Mouse (Mus musculus): ENCODE measurements around the gene 4930564D02Rik. TPM values are rescaled to one million over a fixed set of nuclear protein-coding genes. Genes with fewer than 3 reads are reported as not detected.

4930564D02Rik gene
- polyA plus RNA-seq, 1 experiment = not detected

GRCm38 (mm10) chr3:105019826-105020692 is 46.6 kb upstream of the 4930564D02Rik start:
- H3ac ChIP-seq (ENCODE audit: control insufficient read depth, insufficient read length) = no peak overlapping the region
- TF ChIP-seq TCF3 (IDR thresholded peaks at IDR 0.05; ENCODE audit: insufficient read length, low read depth) (no peak), E2F4 (IDR thresholded peaks at IDR 0.05; ENCODE audit: insufficient read depth) (no peak), SRF (IDR thresholded peaks at IDR 0.05; ENCODE audit: control insufficient read depth, insufficient read length, low read depth) (no peak), CEBPB (IDR thresholded peaks at IDR 0.05; ENCODE audit: insufficient read depth, poor library complexity, severe bottlenecking) (no peak), TCF12 (IDR thresholded peaks at IDR 0.05; ENCODE audit: insufficient read depth, poor library complexity, severe bottlenecking) (no peak), MAX (IDR thresholded peaks at IDR 0.05; ENCODE audit: low read depth) (no peak), REST (IDR thresholded peaks at IDR 0.05; ENCODE audit: insufficient read depth, insufficient read length) (no peak), POLR2AphosphoS2 (IDR thresholded peaks at IDR 0.05; ENCODE audit: insufficient read length, low read depth) (no peak), MYOG (IDR thresholded peaks at IDR 0.05; ENCODE audit: control insufficient read depth in 1 of 3, insufficient read depth in 1 of 3, insufficient read length in 2 of 3, low read depth in 2 of 3) (no peak), MYOD1 (IDR thresholded peaks at IDR 0.05; ENCODE audit: control insufficient read depth in 1 of 3, insufficient read length in 2 of 3, low read depth in 2 of 3) (no peak), USF1 (IDR thresholded peaks at IDR 0.05; ENCODE audit: low read depth) (no peak), POLR2A (IDR thresholded peaks at IDR 0.05; ENCODE audit: insufficient read length, low read depth) (no peak)
- no peak overlapping the region for H3K4me2 ChIP-seq (ENCODE audit: low read depth)

DNA sequence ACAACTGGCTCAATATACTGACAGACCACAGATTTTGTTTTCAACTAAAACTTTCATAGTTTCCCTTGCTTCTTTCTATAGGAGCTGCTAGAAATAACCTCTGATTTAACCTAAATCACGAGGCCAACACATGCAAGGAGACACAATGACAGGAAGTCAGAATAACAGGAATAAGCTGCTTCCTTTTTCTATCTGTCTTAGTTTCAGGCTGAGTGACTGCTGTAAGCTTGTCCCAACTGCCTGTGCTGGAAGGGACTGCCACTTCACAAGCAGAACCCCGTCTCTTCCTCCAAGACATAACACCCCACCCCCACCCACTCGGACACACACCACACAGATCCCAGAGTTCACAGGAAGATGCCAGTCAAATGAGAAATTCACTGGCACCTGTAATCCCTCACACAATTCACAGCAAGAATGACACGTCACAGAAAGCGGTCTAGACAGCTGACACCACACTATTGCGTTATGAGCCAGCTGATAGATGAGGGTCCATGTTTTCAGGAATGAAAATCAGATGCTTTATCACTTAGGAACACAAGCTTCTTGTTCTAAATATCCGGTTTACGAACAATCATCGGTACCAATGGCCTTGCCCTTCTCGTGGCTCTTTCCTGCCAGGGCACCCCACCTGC is 43.2 kb upstream of the 4930564D02Rik start:
- H3K27me3 ChIP-seq (ENCODE audit: control insufficient read depth, insufficient read depth, insufficient read length) = no peaks in the 10 kb centered on the region
- H3K4me3 ChIP-seq = no peak overlapping the region
- TF ChIP-seq CEBPB (IDR thresholded peaks at IDR 0.05; ENCODE audit: insufficient read depth, poor library complexity, severe bottlenecking) = no peak
- H3ac ChIP-seq (ENCODE audit: control insufficient read depth, insufficient read length) = no peak overlapping the region
- peaks cover 27% of the 10 kb centered on the region for H3K79me2 ChIP-seq (ENCODE audit: control insufficient read depth, insufficient read depth)
- H3K36me3 ChIP-seq (ENCODE audit: control insufficient read depth, insufficient read depth) = peaks cover 12% of the 10 kb centered on the region
- H3K4me2 ChIP-seq (ENCODE audit: low read depth) = no peak overlapping the region

More at GRCm38 (mm10) chr3:105019826-105020692, 46.6 kb upstream of the 4930564D02Rik start:
- Histone ChIP-seq H3K4me3 (no peak overlapping the region), H3K36me3 (ENCODE audit: control insufficient read depth, insufficient read depth) (no peaks in the 10 kb centered on the region), H3K27me3 (ENCODE audit: control insufficient read depth, insufficient read depth, insufficient read length) (no peaks in the 10 kb centered on the region), H3K79me2 (ENCODE audit: control insufficient read depth, insufficient read depth) (peaks cover 7% of the 10 kb centered on the region)

GRCm38 (mm10) chr3:105036281-105036847 is 30.3 kb upstream of the 4930564D02Rik start:
- Histone ChIP-seq H3K79me2 (ENCODE audit: control insufficient read depth, insufficient read depth) (peaks cover 36% of the 10 kb centered on the region), H3K4me2 (ENCODE audit: low read depth) (no peak overlapping the region), H3K36me3 (ENCODE audit: control insufficient read depth, insufficient read depth) (peaks cover 28% of the 10 kb centered on the region), H3K4me3 (no peak overlapping the region), H3K27me3 (ENCODE audit: control insufficient read depth, insufficient read depth, insufficient read length) (no peaks in the 10 kb centered on the region), H3ac (ENCODE audit: control insufficient read depth, insufficient read length) (no peak overlapping the region)
- no peak for TF ChIP-seq MAX (IDR thresholded peaks at IDR 0.05; ENCODE audit: low read depth)
- TF ChIP-seq MYOG (IDR thresholded peaks at IDR 0.05; ENCODE audit: control insufficient read depth in 1 of 3, insufficient read depth in 1 of 3, insufficient read length in 2 of 3, low read depth in 2 of 3) = no peak
- no peak for TF ChIP-seq POLR2A (IDR thresholded peaks at IDR 0.05; ENCODE audit: insufficient read length, low read depth)
- no peak for TF ChIP-seq TCF12 (IDR thresholded peaks at IDR 0.05; ENCODE audit: insufficient read depth, poor library complexity, severe bottlenecking)
- TF ChIP-seq USF1 (IDR thresholded peaks at IDR 0.05; ENCODE audit: low read depth) = no peak
- TF ChIP-seq REST (IDR thresholded peaks at IDR 0.05; ENCODE audit: insufficient read depth, insufficient read length) = no peak
- TF ChIP-seq TCF3 (IDR thresholded peaks at IDR 0.05; ENCODE audit: insufficient read length, low read depth) = no peak
- TF ChIP-seq POLR2AphosphoS2 (IDR thresholded peaks at IDR 0.05; ENCODE audit: insufficient read length, low read depth) = no peak
- TF ChIP-seq SRF (IDR thresholded peaks at IDR 0.05; ENCODE audit: control insufficient read depth, insufficient read length, low read depth) = no peak
- no peak for TF ChIP-seq MYOD1 (IDR thresholded peaks at IDR 0.05; ENCODE audit: control insufficient read depth in 1 of 3, insufficient read length in 2 of 3, low read depth in 2 of 3)
- TF ChIP-seq E2F4 (IDR thresholded peaks at IDR 0.05; ENCODE audit: insufficient read depth) = no peak
- no peak for TF ChIP-seq CEBPB (IDR thresholded peaks at IDR 0.05; ENCODE audit: insufficient read depth, poor library complexity, severe bottlenecking)

GRCm38 (mm10) chr3:105037240-105037770 is 29.3 kb upstream of the 4930564D02Rik start:
- Histone ChIP-seq H3K79me2 (ENCODE audit: control insufficient read depth, insufficient read depth) (peaks cover 45% of the 10 kb centered on the region), H3K36me3 (ENCODE audit: control insufficient read depth, insufficient read depth) (peaks cover 28% of the 10 kb centered on the region), H3ac (ENCODE audit: control insufficient read depth, insufficient read length) (no peak overlapping the region), H3K4me2 (ENCODE audit: low read depth) (no peak overlapping the region), H3K27me3 (ENCODE audit: control insufficient read depth, insufficient read depth, insufficient read length) (no peaks in the 10 kb centered on the region), H3K4me3 (no peak overlapping the region)
- no peak for TF ChIP-seq POLR2A (IDR thresholded peaks at IDR 0.05; ENCODE audit: insufficient read length, low read depth)
- no peak for TF ChIP-seq MYOG (IDR thresholded peaks at IDR 0.05; ENCODE audit: control insufficient read depth in 1 of 3, insufficient read depth in 1 of 3, insufficient read length in 2 of 3, low read depth in 2 of 3)
- TF ChIP-seq CEBPB (IDR thresholded peaks at IDR 0.05; ENCODE audit: insufficient read depth, poor library complexity, severe bottlenecking) = no peak
- no peak for TF ChIP-seq SRF (IDR thresholded peaks at IDR 0.05; ENCODE audit: control insufficient read depth, insufficient read length, low read depth)
- TF ChIP-seq MAX (IDR thresholded peaks at IDR 0.05; ENCODE audit: low read depth) = no peak
- TF ChIP-seq MYOD1 (IDR thresholded peaks at IDR 0.05; ENCODE audit: control insufficient read depth in 1 of 3, insufficient read length in 2 of 3, low read depth in 2 of 3) = no peak
- no peak for TF ChIP-seq E2F4 (IDR thresholded peaks at IDR 0.05; ENCODE audit: insufficient read depth)
- TF ChIP-seq TCF12 (IDR thresholded peaks at IDR 0.05; ENCODE audit: insufficient read depth, poor library complexity, severe bottlenecking) = no peak
- TF ChIP-seq REST (IDR thresholded peaks at IDR 0.05; ENCODE audit: insufficient read depth, insufficient read length) = no peak
- no peak for TF ChIP-seq TCF3 (IDR thresholded peaks at IDR 0.05; ENCODE audit: insufficient read length, low read depth)
- TF ChIP-seq USF1 (IDR thresholded peaks at IDR 0.05; ENCODE audit: low read depth) = no peak
- no peak for TF ChIP-seq POLR2AphosphoS2 (IDR thresholded peaks at IDR 0.05; ENCODE audit: insufficient read length, low read depth)

Measured in myocyte (in vitro differentiated cells).